Mouse (Mus musculus): Measurements from ENCODE around the gene Klhl22. TPM values are rescaled to one million over a fixed set of nuclear protein-coding genes. Genes with fewer than 3 reads are reported as not detected.

Gene Klhl22
- total RNA-seq, 2 experiments from 2014 or later: 108 TPM

DNA sequence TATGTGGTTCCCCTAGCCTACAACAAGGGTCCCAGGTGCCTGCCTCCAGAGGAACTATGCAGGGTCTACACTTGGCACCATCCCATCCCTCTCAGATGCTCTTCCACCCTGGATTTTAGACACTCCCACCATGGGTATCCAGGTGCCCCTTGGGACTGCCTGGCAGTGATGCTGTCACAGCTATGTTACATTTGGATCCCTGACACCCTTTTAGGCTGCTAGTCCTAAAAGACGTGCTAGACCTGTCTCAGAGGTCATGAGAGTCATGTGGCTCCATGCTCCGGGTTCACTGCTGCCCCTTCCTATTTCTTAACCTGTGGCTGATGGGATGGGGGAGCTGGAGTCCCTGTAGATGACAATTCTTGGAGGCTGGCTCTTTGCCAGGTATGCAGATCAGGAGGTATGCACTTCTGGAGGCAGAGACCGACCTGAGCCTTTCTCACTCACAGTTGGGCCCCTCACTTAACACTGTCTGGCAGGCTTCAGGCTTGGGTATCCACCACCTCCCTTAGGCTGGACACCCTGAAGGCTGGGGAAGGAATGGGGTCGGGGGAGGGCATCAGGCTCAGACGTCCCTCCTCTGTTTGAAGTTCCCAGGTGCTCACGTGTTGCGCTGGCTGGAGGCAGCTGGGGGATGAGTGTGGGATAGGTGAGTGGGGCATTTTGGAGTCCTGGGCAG is 42.5 kb downstream of the Klhl22 start:
- no peak for DNase-seq (ENCODE audit: low spot score in 2 of 2)

DNA sequence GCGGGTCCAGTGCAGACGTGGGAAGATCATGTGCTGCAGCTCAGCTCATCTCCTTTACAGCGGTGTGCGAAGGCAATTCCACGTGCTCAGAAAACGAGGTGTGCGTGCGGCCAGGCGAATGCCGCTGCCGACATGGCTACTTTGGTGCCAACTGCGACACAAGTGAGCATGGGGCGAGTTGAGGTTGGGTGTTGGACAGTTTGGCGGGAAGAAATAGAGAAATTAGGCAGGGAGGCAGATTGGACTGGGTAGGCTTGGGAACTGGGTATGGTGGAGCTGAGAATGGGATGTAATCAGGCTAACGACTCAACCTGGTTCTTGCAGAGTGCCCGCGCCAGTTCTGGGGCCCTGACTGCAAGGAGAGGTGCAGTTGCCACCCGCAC is 43.0 kb downstream of the Klhl22 start:
- DNase-seq (ENCODE audit: low spot score in 2 of 2): no peak

DNA sequence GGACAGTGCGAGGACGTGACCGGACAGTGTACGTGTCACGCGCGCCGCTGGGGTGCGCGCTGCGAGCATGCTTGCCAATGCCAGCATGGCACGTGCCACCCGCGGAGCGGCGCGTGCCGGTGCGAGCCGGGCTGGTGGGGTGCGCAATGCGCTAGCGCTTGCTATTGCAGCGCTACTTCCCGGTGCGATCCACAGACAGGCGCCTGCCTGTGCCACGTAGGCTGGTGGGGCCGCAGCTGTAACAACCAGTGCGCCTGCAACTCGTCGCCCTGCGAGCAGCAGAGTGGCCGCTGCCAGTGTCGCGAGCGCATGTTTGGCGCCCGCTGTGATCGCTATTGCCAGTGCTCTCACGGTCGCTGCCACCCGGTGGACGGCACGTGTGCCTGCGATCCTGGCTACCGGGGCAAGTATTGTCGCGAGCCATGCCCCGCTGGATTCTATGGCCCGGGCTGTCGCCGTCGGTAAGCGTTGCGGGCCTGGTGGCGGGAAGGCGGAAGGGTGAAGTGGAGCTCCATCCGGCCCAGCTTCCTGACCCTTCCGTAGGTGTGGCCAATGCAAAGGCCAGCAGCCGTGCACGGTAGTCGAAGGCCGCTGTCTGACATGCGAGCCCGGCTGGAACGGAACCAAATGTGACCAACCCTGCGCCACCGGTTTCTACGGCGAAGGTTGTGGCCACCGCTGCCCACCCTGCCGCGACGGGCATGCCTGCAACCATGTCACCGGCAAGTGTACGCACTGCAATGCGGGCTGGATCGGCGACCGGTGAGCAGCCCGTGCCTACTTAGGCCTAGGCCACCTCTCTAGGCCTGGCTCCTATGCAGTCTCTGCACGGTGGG is 43.6 kb downstream of the Klhl22 start:
- DNase-seq (ENCODE audit: low spot score in 2 of 2): peak; percentile 56 to 61

DNA sequence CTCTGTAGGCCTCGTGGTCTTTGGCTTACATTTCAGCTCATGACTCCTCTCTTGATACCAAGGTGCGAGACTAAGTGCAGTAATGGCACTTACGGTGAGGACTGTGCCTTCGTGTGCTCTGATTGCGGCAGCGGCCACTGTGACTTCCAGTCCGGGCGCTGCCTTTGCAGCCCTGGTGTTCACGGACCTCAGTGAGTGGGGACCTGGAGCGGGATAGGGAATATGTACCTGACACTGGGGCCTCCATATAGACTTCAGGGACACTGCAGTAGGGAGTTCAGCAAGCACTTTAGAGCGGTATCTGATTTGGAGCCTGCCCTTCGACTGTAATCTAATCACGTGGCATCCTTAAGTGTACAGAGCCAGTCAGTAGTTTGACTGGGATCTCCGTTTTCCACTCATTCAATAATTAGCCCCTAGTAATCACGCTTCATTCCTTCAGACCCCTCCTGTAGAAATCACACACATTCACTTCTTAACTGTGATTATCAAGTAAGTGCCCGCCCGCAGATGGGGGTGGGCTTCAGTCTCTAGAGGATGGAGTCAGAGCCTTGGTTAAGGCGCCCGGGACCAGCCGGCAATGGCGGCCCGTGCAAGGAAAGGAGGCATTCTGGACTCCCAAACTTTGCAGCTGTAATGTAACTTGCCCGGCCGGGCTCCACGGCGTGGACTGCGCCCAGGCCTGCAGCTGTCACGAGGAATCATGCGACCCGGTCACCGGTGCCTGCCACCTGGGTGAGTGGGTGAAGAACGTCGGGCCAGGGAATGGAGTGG is 44.4 kb downstream of the Klhl22 start:
- DNase-seq (ENCODE audit: low spot score in 2 of 2): no peak

DNA sequence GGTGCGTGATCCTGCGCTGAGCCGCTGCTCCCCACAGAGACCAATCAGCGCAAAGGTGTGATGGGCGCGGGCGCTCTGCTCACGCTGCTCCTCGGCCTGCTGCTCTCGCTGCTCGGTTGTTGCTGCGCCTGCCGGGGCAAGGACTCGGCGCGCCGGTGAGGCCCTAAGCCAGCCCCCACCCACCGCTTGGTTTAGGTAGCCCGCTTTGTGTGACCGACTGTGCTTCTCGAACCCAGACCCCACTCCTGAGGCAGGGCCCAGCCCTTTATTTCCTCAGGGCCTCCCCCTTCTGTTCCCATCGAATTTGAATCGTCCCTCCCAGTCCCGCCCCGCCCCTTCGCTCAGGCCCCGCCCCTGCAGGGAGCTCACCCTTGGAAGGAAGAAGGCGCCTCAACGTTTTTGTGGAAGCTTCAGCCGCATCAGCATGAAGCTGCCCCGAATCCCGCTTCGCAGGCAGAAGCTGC is 45.1 kb downstream of the Klhl22 start:
- DNase-seq (ENCODE audit: low spot score in 2 of 2): no peak

DNA sequence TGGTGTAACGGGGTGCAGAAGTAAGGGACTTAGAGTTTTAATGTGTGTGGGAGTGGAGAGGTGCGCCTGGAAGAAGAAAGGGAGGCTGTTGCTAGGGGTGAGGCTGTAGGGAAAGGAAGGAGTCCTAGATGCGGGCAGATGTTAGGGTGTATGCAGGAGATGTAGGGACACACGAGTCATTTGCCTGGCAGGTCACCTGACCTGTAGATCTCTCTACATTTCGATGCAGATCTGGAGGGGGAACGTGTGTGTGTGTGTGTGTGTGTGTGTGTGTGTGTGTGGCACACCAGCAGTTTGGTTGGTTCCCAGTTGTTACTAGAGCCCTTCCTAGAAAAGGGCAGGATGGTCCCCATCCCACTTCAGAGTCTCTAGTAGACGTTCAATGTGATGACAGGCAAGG is 45.6 kb downstream of the Klhl22 start:
- no peak for DNase-seq (ENCODE audit: low spot score in 2 of 2)

DNA sequence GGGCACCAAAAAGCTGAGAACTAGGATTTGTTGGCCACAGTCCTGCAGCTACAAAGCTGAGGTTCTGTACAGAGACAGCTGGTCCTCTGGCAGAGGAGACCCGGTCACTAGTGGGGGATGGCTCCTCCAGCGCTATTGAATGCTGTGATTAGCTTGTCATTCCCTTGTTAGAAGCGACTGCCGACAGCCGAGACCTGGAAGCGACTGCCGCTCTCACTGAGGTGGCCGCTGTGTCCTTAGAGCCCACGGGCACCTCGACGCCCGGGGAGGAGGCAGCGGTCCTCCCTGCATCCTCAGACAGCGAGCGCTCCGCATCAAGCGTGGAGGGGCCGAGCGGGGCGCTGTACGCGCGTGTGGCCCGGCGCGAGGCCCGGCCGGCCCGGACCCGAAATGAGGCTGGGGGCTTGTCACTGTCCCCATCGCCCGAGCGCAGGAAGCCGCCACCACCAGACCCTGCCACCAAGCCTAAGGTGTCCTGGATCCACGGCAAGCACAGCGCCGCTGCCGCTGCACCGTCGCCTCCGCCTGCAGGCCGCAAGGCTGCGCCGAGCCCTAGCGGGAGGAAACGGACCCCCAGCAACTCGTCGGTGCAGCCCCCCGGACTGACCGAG is 47.3 kb downstream of the Klhl22 start:
- DNase-seq (ENCODE audit: low spot score in 2 of 2): peak; percentile 52 to 64

DNA sequence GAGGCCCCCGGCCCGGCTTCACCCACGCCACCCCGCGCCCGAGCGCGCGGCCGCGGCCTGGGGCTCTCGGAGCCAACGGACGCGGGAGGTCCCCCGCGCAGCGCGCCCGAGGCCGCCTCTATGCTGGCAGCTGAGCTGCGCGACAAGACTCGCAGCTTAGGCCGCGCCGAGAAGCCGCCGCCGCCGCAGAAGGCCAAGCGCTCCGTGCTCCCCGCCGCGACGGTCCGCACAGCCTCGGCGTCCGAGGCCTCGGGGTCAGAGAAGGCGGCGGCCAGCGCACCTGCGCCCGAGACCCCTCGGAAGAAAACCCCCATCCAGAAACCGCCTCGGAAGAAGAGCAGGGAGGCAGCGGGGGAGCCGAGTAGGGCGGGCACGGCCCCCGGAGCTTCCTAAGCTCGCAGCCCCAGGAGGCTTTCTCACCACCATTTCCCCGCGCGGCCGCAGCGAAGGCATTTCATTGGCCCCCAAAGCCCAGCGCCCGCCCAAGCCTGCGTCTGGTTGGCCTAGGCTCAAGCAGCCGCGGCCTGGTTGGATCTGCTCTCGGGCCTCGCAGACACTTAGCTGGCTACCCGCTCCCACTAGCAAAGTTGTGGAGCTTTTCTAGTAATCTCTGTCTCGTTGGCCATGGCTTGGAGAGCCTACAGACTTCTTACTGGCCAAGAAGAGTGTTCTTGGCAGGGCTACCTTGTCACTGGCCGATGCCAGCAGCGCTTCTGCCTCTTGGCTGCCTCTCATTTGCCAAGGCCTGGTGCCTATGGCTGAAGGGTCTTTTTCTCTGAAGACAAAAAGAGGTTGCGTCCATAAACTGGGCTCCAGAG is 48.0 kb downstream of the Klhl22 start:
- peak; percentile 86 to 91 for DNase-seq (ENCODE audit: low spot score in 2 of 2)

DNA sequence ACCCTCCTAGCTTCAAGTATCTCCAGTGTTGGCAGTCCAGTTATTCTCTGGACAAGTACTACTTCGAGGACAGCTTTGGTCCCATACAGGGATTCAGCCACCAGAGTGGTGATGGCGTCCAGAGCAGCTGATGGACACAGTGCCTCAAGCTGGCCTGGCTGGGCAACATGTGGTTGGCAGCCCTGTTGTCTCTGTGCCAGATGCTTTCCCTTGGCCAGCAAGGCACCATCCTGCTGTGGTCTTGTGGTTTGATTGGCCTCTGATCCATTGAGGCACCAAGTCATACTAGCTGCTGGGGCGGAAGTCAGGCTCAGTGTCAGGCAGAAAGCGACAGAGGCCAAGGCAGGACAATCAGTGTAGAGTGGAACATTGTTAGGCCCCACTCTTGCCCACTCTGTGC is 49.7 kb downstream of the Klhl22 start:
- no peak for DNase-seq (ENCODE audit: low spot score in 2 of 2)

DNA sequence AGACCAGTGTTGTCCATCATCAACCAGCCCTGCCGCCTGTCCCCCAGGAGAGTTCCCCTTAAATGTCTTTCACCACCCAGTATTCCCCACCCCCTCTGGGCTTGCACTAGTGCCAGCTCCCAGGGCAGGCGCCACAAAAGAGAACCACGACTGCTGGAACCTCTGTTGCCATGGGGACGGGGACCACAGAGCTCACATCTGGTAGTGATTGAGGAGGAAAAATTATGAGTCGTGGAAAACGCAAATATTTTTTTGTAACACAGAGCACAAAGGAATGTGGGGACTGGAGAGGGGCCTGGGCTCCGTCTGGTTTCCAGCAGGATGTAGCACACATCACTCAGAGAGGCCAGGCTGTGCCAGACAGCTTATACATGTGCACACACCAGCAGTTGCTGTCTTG is 50.3 kb downstream of the Klhl22 start:
- no peak for DNase-seq (ENCODE audit: low spot score in 2 of 2)

DNA sequence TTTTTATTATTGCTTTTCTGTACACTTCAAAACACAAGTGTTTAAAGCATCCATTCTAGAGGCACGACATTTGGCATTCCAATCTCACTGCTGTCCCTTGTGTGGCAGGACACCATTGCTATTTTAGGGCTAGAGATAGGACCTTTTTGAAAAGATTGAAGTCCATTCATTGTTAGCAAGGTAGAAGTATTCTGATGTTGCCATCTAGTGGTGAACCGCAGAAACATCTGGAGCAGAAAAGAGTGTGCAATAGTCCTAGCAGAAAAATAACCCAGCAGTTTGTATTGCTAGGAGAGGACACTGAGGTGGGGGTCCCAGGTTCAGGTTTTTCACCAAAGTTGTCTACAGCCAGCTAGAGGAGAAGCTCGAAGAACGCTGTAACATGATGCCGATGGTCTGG is 52.7 kb downstream of the Klhl22 start:
- no peak for DNase-seq (ENCODE audit: low spot score in 2 of 2)

DNA sequence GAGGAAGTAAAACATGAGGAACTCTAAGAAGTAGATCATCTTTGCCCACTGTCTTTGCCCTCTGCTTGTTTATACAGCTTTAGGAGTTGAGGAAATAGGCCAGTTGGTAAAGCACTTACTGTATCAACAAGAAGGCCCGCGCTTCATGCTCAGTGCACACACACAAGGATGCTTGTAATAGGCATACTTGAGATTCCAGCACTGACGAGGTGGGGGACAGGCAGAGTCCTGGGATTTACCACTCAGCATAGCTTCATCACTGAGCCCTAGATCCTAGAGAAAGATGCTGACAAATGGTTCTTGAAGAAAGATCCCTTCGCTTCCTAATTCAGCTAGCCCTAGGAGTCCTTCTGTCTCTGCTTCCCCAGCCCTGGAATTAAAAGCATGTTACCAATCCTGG is 53.8 kb downstream of the Klhl22 start:
- no peak for DNase-seq (ENCODE audit: low spot score in 2 of 2)

DNA sequence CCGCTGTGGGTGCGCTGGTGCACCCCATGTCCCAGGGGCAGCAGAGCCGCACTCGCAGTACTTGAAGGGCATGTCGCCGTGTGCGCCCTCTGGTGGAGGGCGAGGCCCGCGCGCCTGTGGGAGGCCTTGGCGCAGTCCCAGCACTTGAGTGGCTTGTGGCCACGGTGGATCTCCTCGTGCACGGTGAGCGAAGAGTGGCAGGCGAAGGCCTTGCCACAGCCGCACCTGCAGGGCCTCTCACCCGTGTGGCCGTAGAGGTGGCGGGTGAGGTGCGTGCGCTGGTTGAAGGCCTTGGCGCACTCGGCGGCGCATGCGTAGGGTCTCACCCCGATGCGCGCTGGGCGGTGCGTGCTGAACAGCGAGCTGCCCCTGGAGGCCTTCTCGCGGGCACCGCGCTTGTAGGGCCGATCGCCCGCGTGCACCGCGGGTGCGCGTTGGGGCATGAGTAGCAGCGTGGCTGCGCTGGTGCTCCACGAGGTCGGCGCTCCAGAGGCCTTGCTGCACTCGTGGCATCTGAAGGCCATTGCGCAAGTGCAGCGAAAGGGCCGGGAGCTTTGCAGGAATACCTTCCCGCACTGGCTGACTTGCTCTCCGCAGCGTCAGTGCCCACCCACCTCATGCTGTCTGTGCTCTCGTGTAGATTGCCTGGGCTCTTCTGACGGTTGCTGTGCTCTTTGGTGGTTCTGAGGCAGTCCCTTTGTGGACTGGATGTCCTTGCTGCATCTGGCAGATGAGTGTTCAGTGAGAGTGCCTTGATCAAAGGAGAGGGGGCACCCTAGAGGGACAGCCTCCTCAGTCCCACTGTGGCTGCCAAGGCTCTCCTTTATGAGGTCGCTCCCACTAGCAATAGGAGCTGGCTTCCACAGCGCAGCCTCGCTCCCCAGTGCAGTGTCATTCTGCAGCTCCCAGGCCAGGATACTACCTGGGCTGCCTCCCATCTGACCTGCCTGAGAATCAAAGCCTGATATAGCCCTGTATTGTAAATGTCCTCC is 56.3 kb downstream of the Klhl22 start:
- peak; percentile 63 to 77 for DNase-seq (ENCODE audit: low spot score in 2 of 2)

DNA sequence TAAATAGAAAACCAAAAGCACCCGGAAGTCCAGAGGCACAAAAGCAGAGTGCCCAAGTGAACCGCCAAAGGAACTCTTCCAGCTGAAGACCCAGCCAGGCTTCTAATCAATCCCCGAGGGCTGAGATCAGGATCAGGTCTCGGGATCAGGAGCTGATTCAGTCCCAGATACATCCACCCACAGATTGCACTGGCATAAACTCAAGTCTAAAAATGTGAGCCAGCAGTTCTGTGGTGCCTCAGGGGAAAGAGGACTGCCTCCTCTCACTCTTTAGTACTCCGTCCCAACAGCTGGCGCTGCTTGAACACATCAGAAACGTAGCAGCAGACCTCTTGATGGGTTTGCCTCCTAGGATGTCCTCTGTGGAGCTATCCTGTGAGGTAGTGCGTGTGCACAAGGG is 57.1 kb downstream of the Klhl22 start:
- DNase-seq (ENCODE audit: low spot score in 2 of 2): no peak

DNA sequence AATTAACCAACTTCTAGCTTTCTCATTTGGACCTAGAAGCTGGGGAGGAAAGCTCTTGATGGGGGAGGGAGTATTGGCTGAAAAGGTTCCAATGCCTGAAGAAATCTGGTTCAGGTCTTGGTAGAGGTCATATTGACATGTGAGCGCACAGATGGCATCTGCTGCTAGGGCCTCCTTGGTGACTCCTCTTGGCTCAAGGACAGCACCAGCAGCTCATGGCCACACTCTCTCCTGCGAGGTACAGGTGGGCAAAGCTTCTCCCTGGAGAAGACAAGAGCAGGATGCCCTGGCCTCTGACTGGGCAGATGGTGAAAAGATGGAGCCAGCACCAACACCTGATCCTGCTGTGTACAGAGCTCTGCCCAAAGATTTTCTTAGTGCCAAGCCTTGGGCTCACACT is 67.1 kb downstream of the Klhl22 start:
- DNase-seq (ENCODE audit: low spot score in 2 of 2): no peak

DNA sequence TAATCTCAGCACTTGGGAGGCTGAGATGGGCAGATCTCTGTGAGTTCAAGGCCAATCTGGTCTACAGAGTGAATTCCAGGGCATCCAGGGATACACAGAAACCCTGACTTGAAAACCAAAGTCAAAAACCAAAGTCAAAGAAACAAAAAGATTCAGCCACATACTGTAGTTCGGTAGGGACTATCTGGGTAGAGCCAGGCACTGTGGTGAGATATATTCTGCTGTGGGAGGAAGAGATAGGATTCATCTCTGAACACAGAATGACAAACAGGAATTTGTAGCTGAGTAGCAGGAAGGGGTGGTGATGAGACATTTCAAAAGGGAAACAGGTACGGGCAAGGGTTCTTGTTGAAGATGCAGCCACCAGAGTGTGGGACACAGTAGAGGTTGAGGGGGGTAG is 68.8 kb downstream of the Klhl22 start:
- DNase-seq (ENCODE audit: low spot score in 2 of 2): no peak

DNA sequence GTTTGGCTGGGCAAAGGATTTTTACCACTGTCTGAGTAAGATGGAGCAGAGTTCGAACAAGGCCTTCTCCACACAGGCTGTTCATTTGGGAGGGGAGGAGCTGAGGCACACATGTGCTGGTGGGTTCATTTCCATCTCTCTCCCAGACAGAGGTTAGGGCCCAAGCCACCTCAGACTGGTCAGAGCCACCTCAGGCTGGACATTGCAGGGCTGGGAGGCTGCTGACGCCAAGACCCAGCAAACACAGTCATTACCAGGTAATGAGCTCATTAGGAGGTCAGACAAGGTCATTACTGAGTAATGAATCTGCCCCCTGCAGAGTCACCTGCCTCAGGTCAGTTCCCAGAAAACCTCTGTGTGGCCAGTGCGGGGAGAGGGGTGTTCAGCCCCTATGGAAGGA is 69.4 kb downstream of the Klhl22 start:
- no peak for DNase-seq (ENCODE audit: low spot score in 2 of 2)

DNA sequence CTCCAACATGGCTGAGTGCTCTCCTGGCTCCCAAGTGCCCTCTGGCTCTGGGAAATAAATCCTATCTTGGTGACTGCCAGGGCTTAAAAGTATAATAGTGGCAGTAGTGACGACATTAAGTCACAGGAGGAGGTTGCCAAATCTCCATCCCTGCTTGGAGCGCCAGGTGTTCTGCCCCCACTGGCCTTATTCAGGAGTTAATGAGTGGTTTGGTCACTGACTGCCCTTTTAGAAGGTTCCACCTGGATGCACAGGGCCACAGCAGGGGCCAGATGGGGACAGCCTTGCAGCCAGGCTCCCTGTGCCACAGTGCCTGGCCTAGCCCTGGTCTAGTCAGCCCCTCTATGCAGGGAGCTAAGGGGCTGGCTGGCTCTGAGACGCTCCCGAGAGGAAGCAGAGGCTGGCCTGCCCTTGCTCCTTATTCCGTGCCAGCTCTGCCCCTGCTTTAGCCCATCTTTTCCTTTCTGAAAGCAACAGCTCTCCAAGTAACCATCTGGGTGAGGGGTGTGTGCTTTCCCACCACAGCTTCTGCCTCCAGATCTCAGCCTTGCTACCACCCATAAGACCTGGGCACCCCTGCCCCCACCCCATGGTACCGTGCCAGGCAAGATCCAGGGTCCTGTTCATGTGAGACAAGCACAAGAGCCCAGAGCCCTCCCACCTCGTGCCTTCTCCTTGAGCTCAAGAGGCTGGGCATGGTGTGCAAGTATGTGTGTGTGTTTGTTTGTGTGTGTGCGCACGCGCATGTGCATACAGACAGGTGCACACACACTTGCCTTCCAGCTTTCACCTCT is 71.2 kb downstream of the Klhl22 start:
- DNase-seq (ENCODE audit: low spot score in 2 of 2): no peak

DNA sequence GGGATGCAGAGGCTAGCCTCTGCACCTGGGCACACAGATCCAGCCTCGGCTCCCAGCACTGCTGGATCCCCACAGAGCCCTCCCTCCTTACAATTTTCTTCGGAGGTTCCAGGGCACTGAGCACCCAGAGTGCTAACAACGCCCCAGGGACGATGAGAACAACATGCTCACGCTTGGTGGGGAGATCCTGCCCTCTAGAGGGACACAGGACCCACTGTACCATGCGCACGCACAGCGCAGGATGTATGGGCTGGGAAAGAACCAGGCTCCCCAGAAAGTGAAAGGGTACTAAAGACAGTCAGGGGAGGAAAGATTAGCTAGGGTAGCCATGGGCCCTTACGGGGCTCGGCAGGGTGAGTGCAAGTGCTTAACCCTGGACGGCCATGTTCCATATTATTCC is 72.4 kb downstream of the Klhl22 start:
- no peak for DNase-seq (ENCODE audit: low spot score in 2 of 2)

All from layer of hippocampus, postnatal 10 days (tissue).